Mouse (Mus musculus) thymus, postnatal 10 days (tissue): ENCODE measurements around the gene Tusc2.

Experiments
- DNase-seq, 2 experiments: peaks; one replicate each; pipeline ENCODE4 v3.0.0; 2021; ENCODE audit warnings: low spot score in 2 of 2

The Tusc2 gene

GRCm38 (mm10) chr9:107587833-107588639 lies 25.0 kb downstream of the Tusc2 start:
- DNase-seq = no peak

GRCm38 (mm10) chr9:107590058-107590772 lies 27.2 kb downstream of the Tusc2 start:
- DNase-seq = no peak

- no peak for DNase-seq
Observed at GRCm38 (mm10) chr9:107590773-107591060, 27.7 kb downstream of the Tusc2 start.

- DNase-seq = no peak
Observed at GRCm38 (mm10) chr9:107593101-107593976, 30.3 kb downstream of the Tusc2 start.

GRCm38 (mm10) chr9:107594281-107595062 lies 31.4 kb downstream of the Tusc2 start:
- no peak for DNase-seq

GRCm38 (mm10) chr9:107596619-107597569 lies 33.8 kb downstream of the Tusc2 start:
- no peak for DNase-seq

- DNase-seq = no peak
Observed at GRCm38 (mm10) chr9:107598385-107598784, 35.3 kb downstream of the Tusc2 start.

GRCm38 (mm10) chr9:107599433-107599832 lies 36.4 kb downstream of the Tusc2 start:
- DNase-seq = no peak

- DNase-seq = no peak
Observed at GRCm38 (mm10) chr9:107599842-107600241, 36.8 kb downstream of the Tusc2 start.

GRCm38 (mm10) chr9:107600745-107601144 lies 37.7 kb downstream of the Tusc2 start:
- DNase-seq = peak in 1 of 2 experiments; percentile 35

GRCm38 (mm10) chr9:107601275-107601674 lies 38.2 kb downstream of the Tusc2 start:
- DNase-seq = no peak

GRCm38 (mm10) chr9:107602068-107602648 lies 39.1 kb downstream of the Tusc2 start:
- DNase-seq = peak; percentile 80 to 96

GRCm38 (mm10) chr9:107603251-107603650 lies 40.2 kb downstream of the Tusc2 start:
- DNase-seq = no peak

- no peak for DNase-seq
Observed at GRCm38 (mm10) chr9:107605041-107605661, 42.1 kb downstream of the Tusc2 start.

GRCm38 (mm10) chr9:107606591-107606990 lies 43.5 kb downstream of the Tusc2 start:
- DNase-seq = no peak

- DNase-seq = no peak
Observed at GRCm38 (mm10) chr9:107607036-107607435, 44.0 kb downstream of the Tusc2 start.

GRCm38 (mm10) chr9:107607653-107608245 lies 44.7 kb downstream of the Tusc2 start:
- DNase-seq = no peak

GRCm38 (mm10) chr9:107608741-107609432 lies 45.8 kb downstream of the Tusc2 start, which contains the start of gene Sema3b:
TSS of gene Sema3b (minus strand) at chr9:107609229.
- no peak for DNase-seq
